Mouse (Mus musculus) brain, embryonic 14.5 days (tissue): Measurements from ENCODE around the gene Mex3a.

Experiments
- CTCF ChIP-seq: fragments of 200-500 bp; IDR thresholded peaks from 2 replicates; pipeline ENCODE4 v1.5.1; 2012; ENCODE audit warnings: inconsistent platforms, mild to moderate bottlenecking, moderate library complexity, borderline replicate concordance; ENCODE audit not compliant: insufficient read depth, insufficient read length; ENCODE audit errors: extremely low read depth
- POLR2A ChIP-seq: fragments of 200-500 bp; IDR thresholded peaks from 2 replicates; pipeline ENCODE4 v1.6.1; 2012; ENCODE audit warnings: mild to moderate bottlenecking, inconsistent platforms, borderline replicate concordance; ENCODE audit not compliant: poor library complexity, insufficient read depth, insufficient read length, severe bottlenecking; ENCODE audit errors: extremely low read depth

- TF ChIP-seq CTCF (no peak), POLR2A (no peak)
These were observed 18.6 kb upstream of the Mex3a start for GRCm38 (mm10) chr3:88513546-88514115.
